Mouse (Mus musculus) left cerebral cortex, postnatal 10 days (tissue): ENCODE measurements around the gene Afg1l. TPM values are rescaled to one million over a fixed set of nuclear protein-coding genes. Genes with fewer than 3 reads are reported as not detected.

Source experiments
- DNase-seq, 2 experiments: peaks; one replicate each; pipeline ENCODE4 v3.0.0; 2021 to 2022; ENCODE audit warnings: low spot score in 2 of 2, mixed read lengths in 1 of 2; ENCODE audit errors: extremely low spot score in 1 of 2
- intact Hi-C: fragments of 180-260 bp; cut with DNase I; formaldehyde crosslinking; loops from one replicate; pipeline ENCODE4 v1.15.1; 2025
- total RNA-seq, 2 experiments: library from RNA; stranded (reverse); gene quantifications; 2 replicates each; pipeline ENCODE4 v1.2.3; 2021

The Afg1l gene
- total RNA-seq, 2 experiments from 2014 or later = 9.3 to 10.5 TPM

DNA sequence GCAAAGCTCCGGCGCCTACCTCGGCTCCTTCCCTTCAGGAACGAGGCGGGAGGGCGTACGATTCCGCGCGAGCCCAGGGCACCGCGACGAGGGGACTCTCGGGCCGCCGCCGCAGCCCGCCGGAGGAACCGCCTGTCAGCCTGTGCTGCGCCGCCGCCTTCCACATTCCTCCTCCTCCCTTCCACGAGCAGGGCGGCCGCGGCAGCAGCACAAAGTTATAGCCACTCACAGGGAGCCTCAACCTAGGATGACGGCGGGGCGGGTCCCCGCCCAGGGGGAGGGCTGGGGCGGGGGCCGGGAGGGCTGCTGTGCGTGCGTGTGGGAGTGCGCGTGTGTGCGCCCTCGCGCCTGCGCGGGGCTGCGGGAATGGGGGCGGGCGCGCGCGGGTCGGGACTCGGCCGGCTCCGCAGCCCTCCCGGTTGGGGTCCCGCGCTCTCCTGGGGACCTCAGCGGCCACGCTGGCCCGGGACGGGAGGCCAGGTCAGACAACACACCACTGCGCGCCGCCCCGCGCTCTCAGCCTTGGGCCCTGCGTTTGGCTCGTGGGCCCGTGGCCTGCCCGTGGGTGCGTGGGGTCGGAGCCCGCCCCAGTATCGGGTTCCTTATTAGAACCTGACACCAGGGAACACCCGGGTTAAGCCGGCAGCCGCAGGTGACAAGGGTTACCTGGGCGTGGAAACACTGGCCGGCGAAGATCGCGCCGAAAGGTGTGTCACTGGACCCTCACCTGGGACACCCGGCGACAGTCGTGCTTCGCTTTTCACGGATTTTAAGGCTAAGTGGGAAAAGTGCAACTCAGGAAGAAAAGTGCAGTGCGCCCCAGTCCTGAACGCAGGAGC is 201.6 kb downstream of the Afg1l start, which contains the start of gene Foxo3:
Gene Foxo3, minus strand, starts transcription at position 249 of the 839 bp plus-strand sequence.
- DNase-seq = peak; percentile 83 to 93
- intact Hi-C loops = loop anchor here (5.0 kb wide), 3 partner anchors 259 to 444 kb away; partner anchors contain the start of gene Armc2

DNA sequence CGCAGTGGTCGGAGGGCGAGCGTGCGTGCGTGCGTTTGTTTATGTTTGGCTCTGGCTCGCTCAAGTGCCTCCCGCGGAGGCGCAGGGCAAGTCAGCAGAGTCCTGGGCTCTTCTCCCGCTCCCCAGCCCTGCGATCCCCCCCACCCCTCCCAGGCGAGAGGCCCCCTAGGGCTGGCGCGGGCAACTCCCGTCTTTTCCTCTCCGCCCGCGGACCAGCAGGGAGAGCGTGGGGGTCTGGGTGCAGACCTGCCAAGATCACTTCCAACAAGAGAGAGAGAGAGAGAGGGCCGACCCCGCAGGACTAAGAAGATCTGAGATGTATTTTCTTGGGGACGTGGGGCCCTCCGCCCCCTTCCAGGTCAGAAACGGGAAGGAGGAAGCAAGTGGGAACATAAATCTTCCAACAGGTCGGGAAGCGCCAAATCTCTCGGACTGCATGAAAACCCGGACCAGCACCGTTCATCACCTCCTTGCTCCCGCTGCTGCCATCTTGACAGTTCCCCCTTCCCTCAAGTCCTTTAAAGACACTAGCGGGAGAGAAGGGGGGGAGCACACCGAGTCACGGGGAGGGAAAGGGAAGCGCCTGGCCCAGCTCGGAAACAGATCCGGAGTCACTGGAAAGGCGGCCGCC is 202.4 kb downstream of the Afg1l start:
- DNase-seq = peak in 1 of 2 experiments; percentile 65

DNA sequence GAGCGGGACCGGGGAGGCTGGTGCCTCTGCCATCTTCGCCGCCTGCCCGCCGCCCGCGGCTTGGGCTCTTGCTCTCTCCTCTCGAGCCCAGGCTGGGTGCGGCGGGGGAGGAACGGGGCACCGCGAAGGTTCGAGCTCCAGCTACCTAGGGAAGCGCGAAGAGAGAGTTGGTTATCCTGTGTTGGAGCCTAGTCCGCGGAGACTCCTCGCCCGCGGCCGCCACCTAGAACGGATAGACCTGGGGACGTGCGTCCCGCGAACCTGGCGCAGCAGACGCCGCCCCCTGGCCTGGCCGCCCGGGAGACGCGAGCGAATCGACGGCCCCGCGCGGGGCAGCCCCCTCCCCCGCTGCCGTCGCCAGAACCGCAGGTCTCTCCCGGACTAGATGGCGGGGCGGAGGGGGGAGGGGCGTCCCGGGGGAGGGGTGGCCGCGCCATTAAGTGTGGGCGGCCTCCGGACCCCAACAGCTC is 202.9 kb downstream of the Afg1l start:
- peak in 1 of 2 experiments; percentile 72 for DNase-seq
- intact Hi-C loops = loop anchor here (5.0 kb wide), 3 partner anchors 258 to 443 kb away; partner anchors contain the start of gene Armc2

More for the DNA sequence above, 202.4 kb downstream of the Afg1l start:
- intact Hi-C loops = loop anchor here (5.0 kb wide), 3 partner anchors 259 to 444 kb away; partner anchors contain the start of gene Armc2

DNA sequence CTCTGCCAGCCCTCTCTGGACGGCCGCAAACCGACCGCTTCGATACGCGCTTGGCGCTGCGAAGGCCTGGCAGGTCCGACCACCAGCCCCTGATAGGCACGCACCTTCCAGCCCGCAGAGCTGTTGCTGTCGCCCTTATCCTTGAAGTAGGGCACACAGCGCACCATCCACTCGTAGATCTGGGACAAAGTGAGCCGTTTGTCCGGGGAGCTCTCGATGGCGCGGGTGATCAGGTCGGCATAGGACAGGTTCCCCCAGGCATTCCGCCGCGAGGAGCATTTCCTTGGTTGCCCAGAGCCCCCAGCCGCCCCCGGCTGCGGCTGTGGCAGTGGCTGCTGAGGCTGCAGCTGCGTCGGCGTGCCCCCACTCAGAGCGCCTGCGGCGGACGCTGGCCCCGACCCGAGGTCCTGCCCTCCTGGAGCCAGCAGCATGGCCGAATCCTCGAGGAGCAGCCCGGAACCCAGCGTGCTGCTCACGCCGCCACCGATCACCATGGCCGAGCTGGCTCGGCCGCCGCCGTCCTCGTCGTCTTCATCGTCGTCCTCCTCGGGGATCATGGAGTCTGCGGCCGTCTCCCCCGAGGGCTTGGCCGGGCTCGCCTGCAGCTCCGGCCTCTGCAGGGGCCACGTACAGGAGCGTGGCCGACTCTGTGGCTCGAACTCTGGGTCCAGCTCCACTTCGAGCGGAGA is 203.5 kb downstream of the Afg1l start:
- peak in 1 of 2 experiments; percentile 53 for DNase-seq
- intact Hi-C loops = loop anchor here (5.0 kb wide), 3 partner anchors 258 to 443 kb away; partner anchors contain the start of gene Armc2

DNA sequence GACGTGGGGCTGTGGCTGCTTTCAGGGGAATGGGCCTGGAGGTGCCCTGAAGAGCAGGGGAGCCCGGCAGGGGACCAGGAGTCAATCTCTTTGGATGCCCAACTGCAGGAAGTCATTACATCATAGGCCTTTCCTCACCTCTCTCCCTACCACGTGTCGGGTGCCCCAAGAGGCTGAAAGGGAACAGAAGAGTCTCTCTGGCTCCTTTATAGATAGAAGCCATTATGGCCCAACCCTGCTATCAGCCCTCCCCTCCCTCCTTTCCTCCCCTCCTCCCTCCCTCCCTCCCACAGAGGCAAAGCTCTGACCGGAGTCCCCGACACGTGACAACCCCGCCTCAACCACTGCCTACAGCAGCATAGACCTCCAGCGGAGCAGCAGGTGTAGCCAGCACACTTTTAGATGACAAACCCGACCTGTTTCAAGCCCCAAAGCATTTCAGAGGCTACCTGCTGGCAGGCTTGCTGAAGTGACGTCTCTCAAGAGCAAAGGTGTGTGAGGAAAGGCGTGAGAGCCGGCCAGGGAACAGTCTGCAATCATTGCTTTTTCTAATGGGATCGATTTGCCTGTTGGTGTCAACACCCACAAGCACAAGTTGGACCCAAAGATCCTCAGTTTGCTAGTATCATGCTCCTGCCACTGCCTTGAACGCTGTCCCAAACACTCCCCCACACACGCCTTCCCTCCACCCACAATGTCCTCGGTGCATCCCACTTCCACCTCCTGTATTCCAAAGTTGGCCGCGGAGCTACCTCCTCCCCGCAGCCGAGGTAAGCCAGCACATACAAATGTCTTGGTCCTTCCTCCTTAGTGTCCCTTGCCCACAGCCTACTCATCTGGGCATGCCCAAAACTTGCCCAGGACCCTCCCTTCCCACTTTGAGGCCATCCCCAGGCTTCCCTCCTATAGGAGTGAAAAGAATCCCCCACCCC is 204.3 kb downstream of the Afg1l start:
- intact Hi-C loops = no loop called here

DNA sequence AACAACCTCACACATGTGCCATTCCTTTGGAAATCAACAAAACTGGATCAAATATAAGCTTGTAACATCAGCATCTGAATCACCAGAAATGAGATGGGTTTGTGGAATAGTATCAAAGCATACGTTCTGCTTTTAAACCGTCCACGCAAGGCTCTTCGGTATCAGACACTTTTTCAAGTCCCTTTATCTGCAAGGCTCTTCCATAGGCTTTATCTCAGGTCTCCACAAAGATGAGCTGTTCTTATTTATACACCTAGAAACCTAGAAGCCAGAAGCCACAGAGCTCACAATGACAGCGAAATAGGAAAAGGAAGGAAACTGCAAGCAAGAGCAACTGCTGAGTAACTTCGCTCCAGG is 205.0 kb downstream of the Afg1l start:
- no peak for DNase-seq
- intact Hi-C loops = no loop called here

More for the DNA sequence above, 204.3 kb downstream of the Afg1l start:
- no peak for DNase-seq

DNA sequence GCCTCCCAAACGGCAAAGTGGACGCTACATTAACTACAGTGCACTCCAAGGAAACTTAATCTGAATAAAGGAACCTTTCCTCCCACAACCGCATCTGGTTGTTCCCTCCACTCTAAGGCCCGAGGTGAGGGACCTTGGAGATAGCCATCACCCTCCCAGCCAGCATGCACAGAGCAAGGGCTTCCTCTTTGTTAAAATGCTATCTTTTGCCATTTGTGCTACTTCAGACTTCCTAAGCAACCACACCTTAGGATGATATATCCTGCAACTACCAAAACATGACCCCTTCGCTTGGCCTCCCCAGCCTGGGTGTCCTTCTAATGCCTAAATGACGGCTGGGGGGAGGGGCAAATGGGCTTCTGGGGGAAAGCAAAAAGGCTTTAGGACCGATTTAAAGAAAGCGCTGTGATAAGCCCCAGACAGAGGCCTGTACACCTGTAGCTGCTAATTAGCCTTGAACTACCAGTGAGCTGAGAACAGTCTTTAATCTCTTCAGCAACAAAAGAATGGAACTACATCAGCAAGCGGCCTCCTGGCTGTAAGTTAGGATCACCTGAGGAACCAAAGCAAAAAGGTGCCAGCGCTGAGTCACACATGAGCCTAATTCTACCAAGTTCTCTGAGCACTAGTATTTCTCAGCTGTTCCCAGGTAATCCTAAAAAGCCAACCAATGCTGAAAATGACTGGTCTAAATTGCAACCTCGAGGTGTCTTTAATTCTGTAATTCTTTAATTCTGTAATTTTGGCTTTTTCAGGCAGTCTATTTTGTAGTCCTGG is 206.7 kb downstream of the Afg1l start:
- intact Hi-C loops = no loop called here
- DNase-seq = no peak

DNA sequence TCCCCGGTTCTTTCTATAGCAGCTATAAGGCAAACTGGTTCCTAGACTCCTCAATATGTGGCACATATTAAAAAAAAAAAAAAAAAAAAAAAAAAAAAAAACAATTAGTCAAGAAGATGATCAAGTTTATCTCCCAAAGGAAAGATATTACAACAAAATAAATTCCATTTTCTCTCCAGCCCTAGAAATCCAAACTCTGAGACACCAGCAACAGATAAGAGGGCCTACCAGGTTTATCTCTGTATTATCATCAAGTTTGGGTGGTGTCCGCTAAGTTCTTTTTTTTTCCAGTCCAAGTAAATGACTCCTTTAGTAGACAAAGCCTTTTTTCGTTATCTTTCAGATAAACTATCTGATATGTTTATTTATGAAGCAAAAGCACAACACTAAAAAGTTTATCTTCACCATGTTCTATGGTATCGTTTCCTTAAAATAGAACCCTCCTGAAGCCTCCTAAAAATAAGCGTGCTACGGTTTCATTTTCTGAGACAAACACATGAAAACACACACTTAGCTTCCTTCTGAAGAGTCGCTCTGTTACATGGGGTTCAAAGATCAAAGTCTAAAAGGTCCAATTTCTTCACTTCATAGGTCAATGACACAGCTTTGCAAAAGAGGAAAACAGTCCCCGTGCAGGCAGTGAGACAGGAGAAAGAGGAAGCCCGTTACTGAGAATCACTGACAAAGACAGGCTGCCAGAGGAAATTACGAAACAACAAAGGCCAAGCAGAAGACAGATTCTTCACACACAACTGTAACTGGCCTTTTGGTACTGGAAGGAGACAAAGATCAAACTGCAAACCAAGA is 207.9 kb downstream of the Afg1l start:
- intact Hi-C loops = no loop called here

DNA sequence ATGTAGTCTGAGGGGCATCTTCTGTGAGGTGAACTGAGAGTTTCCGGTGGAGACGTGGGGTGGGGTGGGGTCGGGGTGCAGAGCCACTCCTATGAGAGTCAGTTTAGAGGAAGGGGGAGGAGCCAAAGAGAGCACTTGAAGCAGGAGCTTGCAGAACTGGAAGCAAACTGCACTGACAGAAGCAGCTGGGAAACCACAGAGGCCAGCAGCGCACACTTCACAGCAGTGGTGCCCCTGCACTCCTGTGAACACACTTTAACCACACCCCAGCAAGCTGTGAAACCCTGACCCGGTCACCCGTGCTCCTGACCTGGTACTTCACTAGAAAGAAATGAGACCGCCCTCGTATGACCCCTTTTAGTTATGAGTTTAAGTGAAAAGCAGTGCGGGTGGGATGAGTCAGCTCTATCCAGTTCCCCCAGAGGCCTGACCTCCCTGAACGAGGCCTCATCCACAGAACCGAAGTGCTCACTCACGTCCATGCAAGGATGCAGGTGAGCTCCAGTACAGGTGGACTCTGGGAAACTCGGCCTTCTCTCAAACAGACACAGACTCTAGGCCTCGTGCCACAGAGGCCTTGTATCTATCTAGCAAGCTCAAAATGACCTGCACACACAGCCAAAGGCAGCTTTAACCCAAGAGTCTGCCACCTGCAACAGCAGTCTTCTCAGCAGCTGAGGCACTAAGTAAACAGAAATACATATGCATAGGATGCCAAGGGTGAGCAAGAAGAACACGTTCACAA is 208.9 kb downstream of the Afg1l start:
- intact Hi-C loops = no loop called here
- no peak for DNase-seq

More for the DNA sequence above, 207.9 kb downstream of the Afg1l start:
- DNase-seq = no peak

DNA sequence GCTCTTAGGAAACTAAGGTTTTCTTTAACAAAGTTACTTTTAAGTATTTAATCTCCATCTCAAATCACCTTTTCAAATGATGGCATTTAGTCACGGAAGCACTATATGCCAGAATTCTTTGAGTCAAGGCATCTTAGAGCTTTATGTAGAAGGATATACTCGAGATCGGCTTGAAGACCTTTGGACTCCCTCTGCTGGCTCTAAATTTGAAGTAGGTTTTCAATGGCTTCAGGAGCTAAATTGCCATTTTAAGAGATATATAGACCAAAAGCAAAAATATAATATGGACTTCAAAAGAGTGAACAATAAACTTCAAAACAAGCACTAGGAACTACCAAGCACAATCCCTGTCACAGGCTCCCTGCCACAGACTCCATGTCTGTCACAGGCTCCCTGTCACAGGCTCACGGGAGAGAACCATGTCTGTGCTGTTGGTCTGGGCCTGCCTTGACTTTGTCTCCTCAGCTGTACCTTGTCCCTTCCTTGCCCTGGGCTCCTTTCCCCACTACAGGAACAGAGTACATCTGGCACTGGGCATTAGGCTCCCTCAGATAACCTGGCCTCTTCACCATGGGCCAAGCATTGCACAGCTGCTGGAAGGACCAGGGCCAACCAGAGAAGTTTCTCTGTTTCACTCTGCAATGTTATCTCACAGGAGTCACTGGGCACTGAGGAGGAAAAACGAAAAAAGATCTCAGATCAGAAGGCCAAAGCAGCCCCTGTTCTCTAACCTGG is 210.4 kb downstream of the Afg1l start:
- no peak for DNase-seq
- intact Hi-C loops = no loop called here

DNA sequence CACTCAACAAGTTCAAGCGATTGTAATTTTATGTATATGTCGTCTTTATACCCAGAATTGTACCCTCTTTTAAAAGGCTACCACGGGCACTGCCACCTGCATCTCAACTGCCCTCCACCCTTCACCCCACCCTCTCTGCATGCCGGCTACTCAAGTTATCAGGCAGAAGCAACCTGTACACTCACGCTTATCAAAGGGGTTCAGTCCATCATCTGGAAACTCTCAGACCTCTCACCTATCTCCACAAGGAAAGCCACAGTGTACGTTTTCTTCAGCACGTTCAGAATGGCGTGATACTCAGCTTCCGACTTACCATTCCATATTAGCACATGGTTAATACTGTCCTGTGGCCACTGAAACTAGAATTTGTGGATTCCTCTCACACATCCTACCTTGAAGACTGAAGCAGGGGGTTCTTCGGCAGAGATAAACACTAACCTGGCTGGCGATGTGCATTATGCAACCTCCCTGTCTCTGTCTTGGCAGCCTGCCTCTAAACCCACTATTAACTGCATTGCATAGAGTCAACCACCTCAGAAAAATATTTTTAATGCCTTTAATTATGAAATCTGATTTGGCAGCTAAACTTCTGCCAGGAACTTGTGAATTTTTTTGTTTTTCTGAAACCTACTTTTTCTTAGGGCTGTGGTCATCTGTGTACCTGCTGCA is 213.2 kb downstream of the Afg1l start:
- intact Hi-C loops = no loop called here
- DNase-seq = no peak

DNA sequence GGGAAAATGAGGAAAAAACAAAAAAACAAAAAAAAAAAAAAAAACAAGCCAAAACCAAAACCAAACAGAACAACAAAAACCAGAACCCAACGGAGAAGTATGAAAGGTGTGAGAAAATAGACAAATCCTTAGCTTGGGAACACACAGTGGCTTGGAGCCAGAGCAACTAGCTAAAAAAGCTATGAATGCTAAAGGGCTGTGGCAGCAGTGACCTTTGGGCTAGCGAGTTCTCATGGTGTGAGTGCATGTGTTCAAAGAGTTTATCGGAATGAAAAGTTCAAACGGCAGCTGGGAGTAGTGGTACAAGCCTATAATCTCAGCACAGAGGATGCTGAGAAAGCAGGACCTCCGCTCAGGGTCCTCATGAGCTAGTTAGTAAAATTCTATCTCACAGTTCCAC is 214.2 kb downstream of the Afg1l start:
- no peak for DNase-seq
- intact Hi-C loops = no loop called here

DNA sequence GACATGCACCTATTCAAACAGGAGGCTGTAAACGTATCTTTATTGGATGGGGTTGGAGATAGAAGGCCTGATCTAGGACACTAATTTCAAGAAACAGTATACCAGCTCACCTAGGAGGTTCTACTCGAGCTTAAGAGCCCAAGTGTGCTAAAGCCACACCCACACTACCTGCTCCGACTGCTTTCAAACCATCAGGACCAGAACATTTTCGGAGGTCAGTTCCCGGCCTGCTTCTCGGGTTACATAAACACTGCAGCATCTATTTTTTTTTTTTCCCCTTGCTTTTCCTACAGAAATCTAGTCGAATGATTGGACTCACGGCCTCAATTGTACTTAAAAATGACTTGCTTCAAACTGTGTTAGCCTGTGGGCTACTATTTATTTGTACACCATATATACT is 214.7 kb downstream of the Afg1l start:
- intact Hi-C loops = no loop called here
- no peak for DNase-seq
